Mouse (Mus musculus): Measurements from ENCODE around the gene Selenon. TPM values are rescaled to one million over a fixed set of nuclear protein-coding genes. Genes with fewer than 3 reads are reported as not detected.
A peak's percentile ranks its signal among the peaks of the same experiment; 100 is the strongest.

Selenon gene
- polyA plus RNA-seq, 1 experiment from 2014 or later = 5.4 TPM

DNA sequence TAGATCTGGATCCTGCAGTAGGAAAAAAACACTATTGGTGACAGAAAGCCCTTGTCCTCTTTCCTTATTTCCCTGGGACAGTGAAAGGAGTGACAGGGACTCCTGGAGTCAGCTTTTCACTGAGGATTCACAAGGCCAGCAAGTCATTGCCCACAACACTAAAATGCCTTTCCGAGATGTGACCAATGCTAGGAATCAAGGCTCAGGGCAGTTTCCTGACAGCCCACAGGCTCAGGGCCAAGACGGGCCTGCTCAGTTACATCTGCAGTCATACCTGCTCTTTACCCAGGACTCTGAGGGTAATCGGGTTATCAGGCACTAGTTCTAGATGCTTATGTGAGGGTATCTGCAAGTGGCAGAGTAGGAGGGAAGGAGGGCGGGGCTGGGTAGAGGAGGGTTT, 28.5 kb downstream of the Selenon start:
- Histone ChIP-seq H3K4me3 (ENCODE audit: low read length) (no peak overlapping the region), H3K4me2 (ENCODE audit: low read depth, low read length) (no peak overlapping the region), H3K27ac (ENCODE audit: low read length) (no peak overlapping the region), H3K9ac (ENCODE audit: low read length) (no peak overlapping the region), H3K36me3 (ENCODE audit: control insufficient read depth, insufficient read depth) (peaks cover 36% of the 10 kb centered on the region), H3K4me1 (ENCODE audit: control insufficient read depth, insufficient read depth, low read length) (peaks cover under 1% of the 10 kb centered on the region; the same call in 1 of the 2 replicates), H3K9me3 (replicated peaks; ENCODE audit: control insufficient read depth, low read length) (no peaks in the 10 kb centered on the region), H3K27me3 (ENCODE audit: control insufficient read depth, insufficient read depth, low read length) (no peaks in the 10 kb centered on the region)
- no peak for ATAC-seq (replicated peaks; ENCODE audit: extremely low read depth, insufficient read depth, low FRiP score)
- 80% methylated on average over 4 of the region's 4 CpGs for WGBS

DNA sequence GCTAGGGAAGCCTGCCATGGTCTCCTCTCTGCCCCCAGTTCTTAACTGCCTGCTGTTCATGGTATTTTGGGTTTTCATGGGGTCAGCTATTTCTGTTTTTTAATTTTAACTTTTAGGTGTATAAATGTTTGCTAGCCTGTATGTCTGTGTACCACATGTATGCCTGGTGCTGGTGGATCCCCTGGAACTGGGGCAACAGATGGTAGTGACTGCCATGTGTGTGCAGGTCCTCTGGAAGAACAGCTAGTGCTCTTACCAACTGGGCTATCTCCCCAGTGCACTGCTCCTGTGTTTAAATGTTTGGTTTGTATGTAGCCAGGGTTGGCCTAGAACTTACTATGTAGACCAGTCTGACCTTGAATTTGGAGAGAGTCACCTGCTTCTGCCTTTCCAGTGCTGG, 32.7 kb downstream of the Selenon start:
- Histone ChIP-seq H3K27ac (ENCODE audit: low read length) (no peak overlapping the region), H3K4me2 (ENCODE audit: low read depth, low read length) (no peak overlapping the region), H3K27me3 (ENCODE audit: control insufficient read depth, insufficient read depth, low read length) (no peaks in the 10 kb centered on the region), H3K4me3 (ENCODE audit: low read length) (no peak overlapping the region), H3K36me3 (ENCODE audit: control insufficient read depth, insufficient read depth) (peaks cover 7% of the 10 kb centered on the region; the same call in 1 of the 2 replicates), H3K4me1 (ENCODE audit: control insufficient read depth, insufficient read depth, low read length) (peaks cover 31% of the 10 kb centered on the region), H3K9ac (ENCODE audit: low read length) (no peak overlapping the region), H3K9me3 (replicated peaks; ENCODE audit: control insufficient read depth, low read length) (no peaks in the 10 kb centered on the region)
- no peak for ATAC-seq (replicated peaks; ENCODE audit: extremely low read depth, insufficient read depth, low FRiP score)

DNA sequence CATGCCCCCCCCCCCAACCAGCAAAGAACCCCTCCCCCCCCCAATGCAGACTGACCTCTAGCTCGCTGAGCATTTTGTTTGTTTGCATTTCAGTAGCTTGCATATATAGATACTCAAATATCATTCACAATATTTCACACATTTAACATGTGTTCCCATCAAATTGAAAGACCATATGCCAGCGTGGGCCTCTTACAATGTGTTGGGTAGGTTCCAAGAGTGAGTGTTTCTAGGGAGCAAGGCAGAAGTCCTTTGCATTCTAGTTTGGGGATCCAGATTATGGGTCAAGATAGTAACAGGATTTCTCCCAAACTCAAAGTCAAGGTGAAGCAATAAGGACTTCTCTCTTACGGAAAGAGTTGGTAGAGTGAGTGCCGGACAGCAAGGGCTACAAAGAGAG, 33.4 kb downstream of the Selenon start:
- H3K4me3 ChIP-seq (ENCODE audit: low read length) = no peak overlapping the region
- peaks cover 7% of the 10 kb centered on the region; the same call in 1 of the 2 replicates for H3K36me3 ChIP-seq (ENCODE audit: control insufficient read depth, insufficient read depth)
- no peaks in the 10 kb centered on the region for H3K9me3 ChIP-seq (replicated peaks; ENCODE audit: control insufficient read depth, low read length)
- H3K4me1 ChIP-seq (ENCODE audit: control insufficient read depth, insufficient read depth, low read length) = peaks cover 31% of the 10 kb centered on the region
- ATAC-seq (replicated peaks; ENCODE audit: extremely low read depth, insufficient read depth, low FRiP score) = no peak
- no peak overlapping the region for H3K27ac ChIP-seq (ENCODE audit: low read length)
- no peak overlapping the region for H3K9ac ChIP-seq (ENCODE audit: low read length)
- no peaks in the 10 kb centered on the region for H3K27me3 ChIP-seq (ENCODE audit: control insufficient read depth, insufficient read depth, low read length)
- no peak overlapping the region for H3K4me2 ChIP-seq (ENCODE audit: low read depth, low read length)
- WGBS = 90% methylated on average over 4 of the region's 4 CpGs

DNA sequence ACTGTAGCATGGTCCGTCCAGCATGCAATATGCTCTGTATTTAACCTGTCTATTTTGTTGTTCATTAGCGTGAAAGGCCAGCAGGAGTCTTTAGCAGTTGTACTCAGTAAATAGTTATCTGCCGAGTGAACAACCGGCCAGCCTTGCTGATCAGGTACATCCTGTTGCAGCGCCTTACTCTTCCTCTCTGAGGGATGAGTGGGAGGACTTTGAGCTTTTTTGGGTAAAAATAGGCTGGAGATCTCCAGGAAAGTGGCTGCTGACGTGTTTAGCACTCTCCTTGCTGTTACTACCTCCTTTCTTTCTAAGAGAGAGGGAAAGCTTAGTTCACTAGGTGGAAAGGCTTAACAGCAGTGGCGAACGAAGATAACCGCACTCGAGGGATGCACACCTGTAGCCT, 34.2 kb downstream of the Selenon start:
- H3K9me3 ChIP-seq (replicated peaks; ENCODE audit: control insufficient read depth, low read length) = no peaks in the 10 kb centered on the region
- peak overlapping the region; percentile 97 for H3K27ac ChIP-seq (ENCODE audit: low read length)
- peaks cover 4% of the 10 kb centered on the region; the same call in 1 of the 2 replicates for H3K36me3 ChIP-seq (ENCODE audit: control insufficient read depth, insufficient read depth)
- no peaks in the 10 kb centered on the region for H3K27me3 ChIP-seq (ENCODE audit: control insufficient read depth, insufficient read depth, low read length)
- peak overlapping the region; percentile 45 for H3K4me2 ChIP-seq (ENCODE audit: low read depth, low read length)
- 51% methylated on average over 10 of the region's 10 CpGs for WGBS
- ATAC-seq (replicated peaks; ENCODE audit: extremely low read depth, insufficient read depth, low FRiP score) = no peak
- peaks cover 34% of the 10 kb centered on the region for H3K4me1 ChIP-seq (ENCODE audit: control insufficient read depth, insufficient read depth, low read length)
- no peak overlapping the region for H3K4me3 ChIP-seq (ENCODE audit: low read length)
- peak overlapping the region; percentile 54 for H3K9ac ChIP-seq (ENCODE audit: low read length)

DNA sequence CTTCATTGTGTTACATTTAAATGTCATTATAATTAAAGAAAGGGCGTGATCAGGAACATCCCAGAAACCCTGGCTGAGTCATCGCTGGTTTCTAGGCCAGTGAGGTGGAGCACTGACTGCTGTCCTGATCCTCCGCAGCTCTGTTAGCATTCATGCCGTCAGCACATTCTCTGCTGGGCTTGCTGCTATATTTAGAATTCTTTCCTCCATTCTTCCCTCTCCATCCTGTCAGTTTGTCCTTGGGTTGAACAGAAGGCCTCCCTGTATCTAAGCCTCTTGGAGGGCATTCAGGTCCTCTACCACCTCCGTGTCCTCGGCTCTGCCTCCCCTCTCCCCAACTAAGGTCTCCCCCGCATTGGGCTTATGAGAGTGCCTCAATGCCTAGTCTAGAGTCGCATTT, 35.0 kb downstream of the Selenon start:
- Histone ChIP-seq H3K4me2 (ENCODE audit: low read depth, low read length) (peak overlapping the region; percentile 45), H3K27ac (ENCODE audit: low read length) (peak overlapping the region; percentile 97), H3K4me1 (ENCODE audit: control insufficient read depth, insufficient read depth, low read length) (peaks cover 38% of the 10 kb centered on the region), H3K9ac (ENCODE audit: low read length) (peak overlapping the region; percentile 54), H3K4me3 (ENCODE audit: low read length) (no peak overlapping the region), H3K27me3 (ENCODE audit: control insufficient read depth, insufficient read depth, low read length) (no peaks in the 10 kb centered on the region), H3K9me3 (replicated peaks; ENCODE audit: control insufficient read depth, low read length) (no peaks in the 10 kb centered on the region), H3K36me3 (ENCODE audit: control insufficient read depth, insufficient read depth) (peaks cover 4% of the 10 kb centered on the region; the same call in 1 of the 2 replicates)
- peak; percentile 82 for ATAC-seq (replicated peaks; ENCODE audit: extremely low read depth, insufficient read depth, low FRiP score)
- whole genome bisulfite sequencing = 24% methylated on average over 8 of the region's 8 CpGs

DNA sequence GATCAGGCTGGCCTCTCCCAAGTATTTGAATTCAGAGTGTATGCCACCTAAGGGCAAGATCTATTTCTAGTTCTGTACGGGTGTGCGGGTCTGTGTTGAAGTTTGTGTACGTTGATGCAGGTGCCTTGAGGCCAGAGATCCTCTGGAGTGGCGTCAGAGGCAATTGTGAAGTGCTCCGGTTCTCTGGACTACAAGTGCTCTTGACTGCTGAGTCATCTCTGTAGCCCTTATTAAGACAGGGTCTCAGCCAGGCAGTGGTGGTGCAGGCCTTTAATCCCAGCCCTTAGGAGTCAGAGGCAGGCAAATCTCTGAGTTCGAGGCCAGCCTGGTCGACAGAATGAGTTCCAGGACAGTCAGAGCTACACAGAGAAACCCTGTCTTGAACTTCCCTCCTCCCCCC, 36.4 kb downstream of the Selenon start:
- 39% methylated on average over 7 of the region's 7 CpGs for WGBS
- Histone ChIP-seq H3K4me3 (ENCODE audit: low read length) (no peak overlapping the region), H3K4me1 (ENCODE audit: control insufficient read depth, insufficient read depth, low read length) (peaks cover 45% of the 10 kb centered on the region), H3K4me2 (ENCODE audit: low read depth, low read length) (no peak overlapping the region), H3K9me3 (replicated peaks; ENCODE audit: control insufficient read depth, low read length) (no peaks in the 10 kb centered on the region), H3K27ac (ENCODE audit: low read length) (peak overlapping the region; percentile 97), H3K9ac (ENCODE audit: low read length) (0 out of 2 replicates have a peak overlapping the region, but pooled peaks have one; percentile 14), H3K36me3 (ENCODE audit: control insufficient read depth, insufficient read depth) (no peaks in the 10 kb centered on the region), H3K27me3 (ENCODE audit: control insufficient read depth, insufficient read depth, low read length) (no peaks in the 10 kb centered on the region)
- no peak for ATAC-seq (replicated peaks; ENCODE audit: extremely low read depth, insufficient read depth, low FRiP score)

DNA sequence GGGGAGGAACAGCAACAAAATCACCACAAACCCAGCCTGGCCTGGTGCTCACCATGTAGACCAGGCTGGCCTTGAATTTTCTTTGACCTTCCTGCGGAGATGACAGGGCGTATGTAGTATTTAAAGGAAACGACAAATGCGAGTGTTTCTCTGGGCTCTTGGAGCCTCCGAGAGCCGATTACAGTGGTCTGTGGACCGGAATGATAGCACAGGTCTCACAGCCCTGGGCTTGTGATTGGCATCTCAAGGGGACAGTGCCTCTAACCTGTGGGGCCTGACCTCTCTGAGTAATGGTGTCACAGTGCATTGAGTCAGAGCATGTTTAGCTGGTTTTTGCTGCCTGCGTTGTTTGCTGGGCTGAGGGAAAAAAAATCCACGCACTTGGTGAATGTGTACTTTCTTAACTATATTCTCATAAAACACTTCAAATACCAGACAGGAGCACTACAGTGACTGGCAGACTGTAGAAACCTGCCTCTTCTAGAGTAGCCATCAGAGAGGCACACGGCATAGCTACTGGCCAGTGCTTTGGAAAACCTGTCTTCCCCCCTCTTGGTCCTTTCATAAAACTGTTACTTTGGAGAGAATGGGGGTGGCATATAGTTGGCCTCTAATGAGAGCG, 37.5 kb downstream of the Selenon start:
- Histone ChIP-seq H3K4me2 (ENCODE audit: low read depth, low read length) (no peak overlapping the region), H3K36me3 (ENCODE audit: control insufficient read depth, insufficient read depth) (no peaks in the 10 kb centered on the region), H3K9ac (ENCODE audit: low read length) (no peak overlapping the region), H3K27ac (ENCODE audit: low read length) (no peak overlapping the region), H3K4me3 (ENCODE audit: low read length) (no peak overlapping the region), H3K9me3 (replicated peaks; ENCODE audit: control insufficient read depth, low read length) (no peaks in the 10 kb centered on the region), H3K4me1 (ENCODE audit: control insufficient read depth, insufficient read depth, low read length) (peaks cover 45% of the 10 kb centered on the region), H3K27me3 (ENCODE audit: control insufficient read depth, insufficient read depth, low read length) (no peaks in the 10 kb centered on the region)
- 76% methylated on average over 11 of the region's 11 CpGs for WGBS
- no peak for ATAC-seq (replicated peaks; ENCODE audit: extremely low read depth, insufficient read depth, low FRiP score)

DNA sequence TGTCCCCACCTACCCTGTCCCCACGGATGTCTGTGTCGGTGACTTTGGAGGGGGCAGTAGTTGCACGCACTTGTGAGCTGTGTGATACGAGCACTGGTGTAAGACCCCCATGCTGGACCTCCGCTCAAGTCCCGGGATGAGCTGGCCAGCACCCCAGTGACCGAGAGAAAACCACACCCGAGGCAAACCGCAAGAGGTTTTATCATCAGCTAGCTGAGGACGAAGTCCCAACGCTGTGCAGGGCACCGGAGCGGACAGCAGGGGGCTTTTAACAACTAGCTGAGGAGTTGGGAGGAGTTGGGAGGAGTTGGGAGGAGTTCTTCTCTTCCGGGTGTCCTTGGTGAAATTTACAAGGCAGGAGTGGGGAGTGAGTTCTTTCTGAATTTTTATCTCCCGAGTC, 39.2 kb downstream of the Selenon start:
- 10% methylated on average over 15 of the region's 15 CpGs for WGBS
- Histone ChIP-seq H3K9me3 (replicated peaks; ENCODE audit: control insufficient read depth, low read length) (no peaks in the 10 kb centered on the region), H3K27ac (ENCODE audit: low read length) (no peak overlapping the region), H3K4me2 (ENCODE audit: low read depth, low read length) (peak overlapping the region; percentile 61), H3K36me3 (ENCODE audit: control insufficient read depth, insufficient read depth) (no peaks in the 10 kb centered on the region), H3K4me3 (ENCODE audit: low read length) (peak overlapping the region; percentile 35), H3K27me3 (ENCODE audit: control insufficient read depth, insufficient read depth, low read length) (no peaks in the 10 kb centered on the region), H3K9ac (ENCODE audit: low read length) (peak overlapping the region; percentile 62), H3K4me1 (ENCODE audit: control insufficient read depth, insufficient read depth, low read length) (peaks cover 39% of the 10 kb centered on the region)
- ATAC-seq (replicated peaks; ENCODE audit: extremely low read depth, insufficient read depth, low FRiP score) = 0 out of 2 replicates have a peak, but pooled peaks have one; percentile 15

DNA sequence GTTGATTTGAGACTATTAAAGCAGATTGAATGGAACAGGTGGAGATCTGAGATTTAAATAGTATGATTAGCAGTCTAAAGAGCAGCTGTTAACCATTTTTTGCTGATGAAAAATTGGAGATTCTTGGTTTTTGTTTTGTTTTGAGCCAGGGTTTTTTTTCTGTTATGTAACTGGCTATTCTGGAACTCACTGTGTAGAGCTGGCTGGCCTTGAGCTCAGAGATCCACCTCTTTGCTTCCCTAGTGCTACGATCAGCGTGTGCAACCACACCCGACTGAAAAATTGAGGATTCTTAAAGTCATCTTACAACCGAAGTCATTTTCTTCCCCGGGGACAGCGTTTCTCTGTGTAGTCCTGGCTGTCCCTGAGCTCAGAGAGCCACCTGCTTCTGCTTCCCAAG, 40.2 kb downstream of the Selenon start:
- H3K27me3 ChIP-seq (ENCODE audit: control insufficient read depth, insufficient read depth, low read length) = no peaks in the 10 kb centered on the region
- H3K27ac ChIP-seq (ENCODE audit: low read length) = no peak overlapping the region
- peaks cover 3% of the 10 kb centered on the region; the same call in 1 of the 2 replicates for H3K36me3 ChIP-seq (ENCODE audit: control insufficient read depth, insufficient read depth)
- 56% methylated on average over 6 of the region's 6 CpGs for WGBS
- no peak for ATAC-seq (replicated peaks; ENCODE audit: extremely low read depth, insufficient read depth, low FRiP score)
- H3K9ac ChIP-seq (ENCODE audit: low read length) = peak overlapping the region; percentile 60
- peaks cover 28% of the 10 kb centered on the region for H3K4me1 ChIP-seq (ENCODE audit: control insufficient read depth, insufficient read depth, low read length)
- H3K9me3 ChIP-seq (replicated peaks; ENCODE audit: control insufficient read depth, low read length) = no peaks in the 10 kb centered on the region
- peak overlapping the region; percentile 71 for H3K4me2 ChIP-seq (ENCODE audit: low read depth, low read length)
- peak overlapping the region; percentile 59 for H3K4me3 ChIP-seq (ENCODE audit: low read length)
